Mouse (Mus musculus) gastrocnemius, adult 2 months (tissue): ENCODE data around the gene Zbbx. TPM values are rescaled to one million over a fixed set of nuclear protein-coding genes. Genes with fewer than 3 reads are reported as not detected.

Source experiments
- DNase-seq: peaks from one replicate; pipeline ENCODE4 v3.0.0; 2022
- H3K27ac ChIP-seq: fragments of 200-600 bp; 2 replicates; pipeline ENCODE4 v1.8.1; 2022; ENCODE audit warnings: mild to moderate bottlenecking
- H3K4me3 ChIP-seq: fragments of 200-600 bp; 2 replicates; pipeline ENCODE4 v1.8.1; 2022; ENCODE audit warnings: mild to moderate bottlenecking, moderate library complexity
- CTCF ChIP-seq: fragments of 200-600 bp; IDR thresholded peaks from 2 replicates; pipeline ENCODE4 v1.8.1; 2022; ENCODE audit warnings: antibody characterized with exemption, mild to moderate bottlenecking, moderate library complexity
- intact Hi-C: fragments of 180-260 bp; cut with DNase I; formaldehyde crosslinking; loops from one replicate; pipeline ENCODE4 v1.15.1; 2025
- long read RNA-seq, 2 experiments: library from polyadenylated mRNA; stranded (forward); transcript quantifications; one replicate each; pipeline ENCODE4 v2.0.0; 2021
- total RNA-seq, 2 experiments: library from RNA; stranded (reverse); gene quantifications; 2 replicates each; pipeline ENCODE4 v1.2.3; 2021

The Zbbx gene
- not detected for total RNA-seq
- long read RNA-seq, experiment 1: 0 reads
- long read RNA-seq, experiment 2: 0 reads

DNA sequence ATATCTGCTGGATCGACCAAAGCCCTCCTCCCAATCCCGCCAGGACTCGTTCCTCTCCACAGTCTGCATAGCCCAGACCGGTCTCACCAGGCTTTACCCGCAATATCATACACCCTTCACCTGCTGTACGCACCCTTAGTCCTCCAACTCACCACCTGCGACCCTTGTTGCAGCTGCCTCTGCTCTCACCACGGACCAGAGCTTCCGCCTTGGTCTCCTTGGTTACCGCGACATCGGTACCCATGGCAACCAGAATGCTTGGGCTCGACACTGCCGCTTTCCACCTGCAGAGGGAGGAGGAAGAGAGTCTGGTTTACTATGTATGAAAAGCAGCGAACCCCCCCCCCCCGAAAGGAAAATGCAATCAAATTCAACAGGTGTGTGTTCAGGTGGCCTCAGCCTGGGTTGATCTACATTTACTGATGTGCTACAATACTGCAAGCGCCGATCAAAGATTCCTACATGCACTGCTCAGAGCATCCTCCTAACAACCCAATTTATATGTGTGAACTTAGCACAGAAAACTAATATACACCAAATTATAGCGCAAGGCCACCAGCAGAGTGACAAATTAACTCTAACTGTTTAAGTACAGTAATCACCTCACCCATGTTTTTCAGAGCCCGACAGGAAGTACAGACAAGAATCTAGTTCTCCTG is at the start of gene Zbbx:
Zbbx (minus strand) TSS at position 197 of the 659 bp plus-strand sequence.
- no peak for TF ChIP-seq CTCF
- Histone ChIP-seq H3K4me3 (no peak within 1 kb of the TSS), H3K27ac (no peak within 1 kb of the TSS)
- intact Hi-C loops: no loop called here
- DNase-seq: no peak

DNA sequence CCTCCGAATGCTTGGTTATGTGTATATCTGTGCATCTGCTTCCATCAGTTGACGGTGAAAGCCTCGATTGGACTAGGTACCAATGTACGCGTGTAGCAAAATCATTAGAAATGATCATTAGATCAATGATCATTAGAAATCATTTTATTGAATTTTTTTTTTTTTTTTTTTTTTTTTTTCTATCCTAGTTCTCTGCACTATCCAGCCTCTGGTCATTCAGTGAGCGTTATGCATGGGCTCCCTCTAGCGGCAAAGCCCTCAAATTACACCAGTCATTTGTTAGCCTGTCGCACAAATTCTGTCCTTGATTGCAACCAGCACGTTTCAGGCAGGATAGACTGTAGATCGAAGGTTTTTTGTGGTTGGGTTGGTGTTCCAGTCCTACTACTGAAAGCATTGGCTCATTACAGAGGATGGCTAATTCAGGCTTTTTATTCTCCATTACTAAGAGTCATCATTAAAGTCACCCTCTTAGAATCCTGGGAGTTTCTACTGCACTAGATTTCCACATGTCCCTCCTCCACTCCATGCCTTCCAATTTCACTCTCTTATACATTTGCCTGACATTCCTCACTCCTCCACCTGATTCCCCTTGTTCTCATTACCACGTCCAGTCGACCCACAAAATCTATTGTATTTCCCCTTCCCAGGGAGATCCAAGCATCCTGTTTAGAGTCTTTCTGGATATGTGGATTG is 38.1 kb upstream of the Zbbx start:
- TF ChIP-seq CTCF: peak; percentile 74
- Histone ChIP-seq H3K27ac (no peak overlapping the region), H3K4me3 (no peak overlapping the region)
- DNase-seq: peak; percentile 42
- intact Hi-C loops: no loop called here

DNA sequence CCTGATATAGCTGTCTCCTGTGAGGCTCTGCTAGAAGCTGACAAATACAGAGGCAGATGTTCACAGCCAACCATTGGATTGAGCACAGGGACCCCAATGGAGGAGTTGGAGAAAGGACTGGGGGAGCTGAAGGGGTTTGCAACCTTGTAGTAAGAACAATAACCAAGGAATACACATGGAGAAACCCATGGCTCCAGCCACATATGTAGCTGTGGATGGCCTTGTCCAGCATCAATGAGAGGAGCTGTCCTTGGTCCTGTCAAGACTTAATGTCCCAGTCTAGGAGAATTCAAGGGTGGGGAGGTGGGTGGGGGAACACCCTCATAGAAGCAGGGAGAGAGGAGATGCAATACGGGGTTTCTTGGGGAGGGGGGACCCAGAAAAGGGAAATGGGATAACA is 17.8 kb upstream of the Zbbx start:
- Histone ChIP-seq H3K4me3 (no peak overlapping the region), H3K27ac (no peak overlapping the region)
- intact Hi-C loops: no loop called here
- no peak for TF ChIP-seq CTCF
- DNase-seq: no peak

DNA sequence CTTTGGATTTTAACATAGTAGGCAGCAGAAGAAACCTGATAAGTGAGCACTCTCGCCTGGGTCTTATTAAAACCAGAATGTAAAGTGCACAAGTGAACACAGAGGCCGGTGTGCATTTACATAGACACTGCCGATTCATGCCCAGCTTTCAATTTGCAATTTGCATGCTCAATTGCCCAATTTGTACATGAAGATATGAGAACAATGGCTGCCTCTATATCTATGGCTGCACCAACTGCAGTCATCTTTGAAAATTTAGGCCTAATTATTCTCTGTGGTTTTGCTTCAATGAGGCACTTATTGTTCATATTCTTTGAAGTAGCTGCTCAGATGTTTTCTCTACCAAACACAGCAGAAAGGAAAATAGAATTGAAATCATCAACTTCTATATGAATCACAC is 23.0 kb downstream of the Zbbx start:
- no peak overlapping the region for H3K4me3 ChIP-seq
- TF ChIP-seq CTCF: no peak
- no peak for DNase-seq
- intact Hi-C loops: no loop called here
- no peak overlapping the region for H3K27ac ChIP-seq

DNA sequence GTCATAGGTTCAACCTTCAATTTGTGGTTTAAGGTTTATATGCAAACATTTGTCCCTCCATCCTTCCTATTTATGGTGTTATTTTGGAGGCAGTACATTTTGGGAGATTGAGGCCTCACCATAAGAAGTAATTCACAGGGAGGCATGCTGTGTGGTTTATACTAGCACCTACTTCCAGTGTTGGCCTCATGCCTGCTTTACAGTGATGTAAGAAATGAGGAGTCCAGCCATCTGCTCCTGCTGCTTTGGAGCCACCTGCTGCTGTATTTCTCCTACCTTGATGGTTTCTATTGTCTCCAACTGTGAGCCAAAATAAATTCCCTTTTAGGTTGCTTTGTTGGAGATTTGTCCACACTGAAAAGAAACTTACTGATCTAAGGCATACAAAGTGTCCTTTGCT is 60.0 kb downstream of the Zbbx start:
- no peak for DNase-seq
- H3K27ac ChIP-seq: no peak overlapping the region
- intact Hi-C loops: no loop called here
- TF ChIP-seq CTCF: no peak
- no peak overlapping the region for H3K4me3 ChIP-seq

DNA sequence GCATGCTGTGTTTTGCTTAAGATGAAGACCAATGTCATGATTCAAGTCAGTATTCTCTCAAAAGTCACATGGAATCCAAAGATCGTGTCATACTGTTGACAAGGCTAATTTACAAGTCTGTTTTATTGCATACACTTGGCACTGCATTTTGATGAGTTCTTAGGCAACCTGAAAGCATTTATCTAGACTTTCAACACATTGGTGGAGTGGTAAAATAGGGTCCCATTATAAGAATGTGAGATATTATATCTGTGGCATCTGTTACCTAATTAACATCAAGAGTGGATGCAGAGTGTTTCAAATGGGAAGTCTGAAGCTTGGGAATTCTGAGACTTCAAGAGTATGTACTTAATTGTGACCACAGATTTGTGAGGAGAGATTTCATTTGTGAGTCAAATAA is 79.1 kb downstream of the Zbbx start:
- TF ChIP-seq CTCF: no peak
- intact Hi-C loops: no loop called here
- Histone ChIP-seq H3K4me3 (no peak overlapping the region), H3K27ac (no peak overlapping the region)
- DNase-seq: no peak

DNA sequence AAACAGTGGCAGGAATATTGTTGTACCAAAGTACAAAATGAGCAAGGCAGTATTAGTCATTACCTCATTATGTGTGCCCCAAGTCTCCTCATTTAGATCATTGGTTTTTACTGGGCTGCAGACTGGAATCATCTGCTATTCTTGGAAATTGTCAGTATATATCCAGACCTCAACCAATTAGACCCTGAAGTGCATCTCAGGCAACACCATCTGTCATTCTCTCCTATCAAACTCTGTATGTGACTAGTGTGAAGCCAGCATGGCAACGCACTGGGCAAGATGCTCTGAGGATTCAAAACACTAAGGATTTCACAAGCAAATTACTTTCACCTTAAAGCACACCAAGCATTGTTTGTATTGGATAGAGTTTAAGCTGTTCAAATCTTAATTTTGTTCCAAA is 85.9 kb downstream of the Zbbx start:
- Histone ChIP-seq H3K4me3 (no peak overlapping the region), H3K27ac (no peak overlapping the region)
- DNase-seq: no peak
- no peak for TF ChIP-seq CTCF
- intact Hi-C loops: no loop called here

DNA sequence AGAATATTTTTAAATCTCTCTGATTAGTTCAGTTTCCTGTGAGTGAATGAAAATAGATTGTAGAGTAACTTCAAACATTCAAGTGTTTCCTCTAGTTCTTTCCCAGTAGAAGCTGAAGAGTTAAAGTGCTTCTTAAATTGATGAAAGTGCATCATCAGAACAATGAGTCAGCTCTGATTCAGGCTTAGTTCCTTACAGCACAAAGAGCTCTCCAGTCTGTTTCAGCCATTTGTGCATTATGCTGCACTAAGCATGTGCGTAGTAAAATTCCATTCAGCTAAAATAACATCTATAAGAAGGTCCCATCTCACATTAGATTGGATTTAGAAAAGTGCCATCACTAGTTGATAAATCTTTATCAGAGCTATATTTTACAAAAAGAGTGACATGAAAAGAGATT is 155.1 kb downstream of the Zbbx start:
- no peak overlapping the region for H3K27ac ChIP-seq
- TF ChIP-seq CTCF: no peak

More for the DNA sequence above, 155.1 kb downstream of the Zbbx start:
- intact Hi-C loops: no loop called here
- no peak overlapping the region for H3K4me3 ChIP-seq
- no peak for DNase-seq

Other genes with a start within 250 kb of the Zbbx start
- gene Serpini2, start 105.0 kb upstream of the Zbbx start, total RNA-seq: not detected